Mouse (Mus musculus) lung, adult 2 months (tissue): ENCODE measurements around the gene Scaper.

Source experiments
- CTCF ChIP-seq: fragments of 200-500 bp; IDR thresholded peaks from 2 replicates; pipeline ENCODE4 v1.5.1; 2011; ENCODE audit warnings: mild to moderate bottlenecking, low read length, control low read depth; ENCODE audit not compliant: insufficient read depth
- POLR2A ChIP-seq: fragments of 200-500 bp; IDR thresholded peaks from 2 replicates; pipeline ENCODE4 v1.6.1; 2011; ENCODE audit warnings: low read depth, mild to moderate bottlenecking, control low read depth, low read length, borderline replicate concordance; ENCODE audit errors: extremely low read depth

DNA sequence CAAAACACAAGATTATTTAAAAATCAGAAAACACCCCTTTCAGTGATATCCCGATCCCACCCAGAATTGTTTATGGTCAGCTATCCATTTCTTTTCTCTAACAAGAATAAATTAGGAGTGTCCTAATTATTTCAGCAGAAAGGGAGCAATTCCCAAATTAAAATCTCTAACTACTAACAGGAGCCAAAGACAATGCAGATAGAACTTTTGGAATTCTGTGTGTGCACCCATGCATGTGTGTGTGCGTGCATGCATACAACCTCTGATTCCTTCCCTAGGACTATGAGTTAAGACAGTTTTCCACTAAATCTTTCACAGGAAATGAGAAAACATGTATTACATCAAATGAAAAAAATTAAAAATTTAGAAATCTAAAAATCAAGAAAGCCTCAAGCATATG, 26.4 kb downstream of the Scaper start:
- TF ChIP-seq CTCF, result no peak
- TF ChIP-seq POLR2A, result no peak
